Mouse (Mus musculus) erythroid progenitor cell, adult 5-6 weeks (primary cell): ENCODE results near the gene Nt5c2. TPM values are rescaled to one million over a fixed set of nuclear protein-coding genes. Genes with fewer than 3 reads are reported as not detected.

Experiments used
- ATAC-seq: replicated peaks from 2 replicates; pipeline ENCODE4 v1.8.0; 2016; ENCODE audit warnings: moderate number of reproducible peaks, mild to moderate bottlenecking, moderate TSS enrichment, inconsistent platforms; ENCODE audit not compliant: poor library complexity, low FRiP score, severe bottlenecking
- total RNA-seq, 2 experiments: library from RNA; stranded (forward) in 1 of 2; stranded (reverse) in 1 of 2; fragments of 150-400 nt in 1 of 2; fragments of 186-747, 209-891 nt in 1 of 2; gene quantifications; 2 replicates each; pipeline versions ENCODE4 v1.2.3 to v1.2.4; 2015 to 2017; ENCODE audit warnings: low replicate concordance in 2 of 2

Nt5c2 gene
- total RNA-seq, 2 experiments from 2014 or later, result 26.4 to 47.9 TPM

DNA sequence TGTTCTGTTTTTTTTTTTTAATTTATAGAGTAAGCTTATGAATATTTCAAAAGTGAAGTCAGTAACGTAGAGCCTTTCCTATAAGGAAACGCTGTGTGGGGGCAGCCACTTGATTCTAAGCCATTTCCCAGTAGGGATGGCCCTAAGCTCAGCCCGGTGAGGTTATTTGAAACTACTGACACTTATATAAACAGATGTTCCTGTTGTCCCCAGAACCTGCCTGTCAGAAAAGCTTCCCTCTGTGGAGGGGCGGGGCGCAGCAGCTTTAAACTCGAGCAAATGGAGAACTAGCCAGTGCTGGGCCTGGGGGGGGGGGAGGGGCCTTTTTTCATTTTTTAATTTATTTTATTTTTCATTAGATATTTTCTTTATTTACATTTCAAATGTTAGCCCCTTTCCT lies 150.9 kb downstream of the Nt5c2 start:
- no peak for ATAC-seq

DNA sequence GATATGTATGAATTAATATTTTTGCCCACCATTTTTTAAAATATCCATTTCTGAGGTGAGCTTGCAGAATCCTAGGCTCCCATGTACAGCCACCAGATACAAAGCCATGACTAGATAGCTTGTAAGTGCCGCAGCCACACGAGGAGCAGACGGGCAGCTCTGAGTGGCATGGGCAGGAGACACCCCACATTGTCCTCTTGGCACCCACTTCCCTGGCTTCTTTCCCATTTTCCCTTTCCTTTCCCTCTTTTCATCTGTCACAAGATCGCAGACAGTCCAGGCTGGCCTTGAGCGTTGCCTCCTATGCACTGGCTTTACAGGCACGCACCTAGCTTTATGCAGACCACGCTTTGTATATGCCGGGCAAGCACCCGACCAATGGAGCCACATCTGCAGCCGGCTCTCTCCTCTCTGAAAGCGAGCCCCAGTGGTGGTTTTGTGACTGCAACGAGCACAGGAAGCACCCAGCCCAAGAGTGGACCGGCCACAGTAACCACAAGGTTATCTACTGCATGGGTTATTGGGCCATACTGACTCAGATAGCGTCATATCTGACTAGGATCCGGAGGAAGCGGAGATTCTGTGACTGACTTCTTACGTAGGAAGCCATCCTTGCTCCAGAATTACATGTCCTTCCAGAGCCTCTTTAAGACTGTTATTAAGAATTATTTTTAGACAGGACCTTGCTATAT lies 151.6 kb downstream of the Nt5c2 start:
- ATAC-seq, result peak; percentile 37; the same call in 1 of the 2 replicates

DNA sequence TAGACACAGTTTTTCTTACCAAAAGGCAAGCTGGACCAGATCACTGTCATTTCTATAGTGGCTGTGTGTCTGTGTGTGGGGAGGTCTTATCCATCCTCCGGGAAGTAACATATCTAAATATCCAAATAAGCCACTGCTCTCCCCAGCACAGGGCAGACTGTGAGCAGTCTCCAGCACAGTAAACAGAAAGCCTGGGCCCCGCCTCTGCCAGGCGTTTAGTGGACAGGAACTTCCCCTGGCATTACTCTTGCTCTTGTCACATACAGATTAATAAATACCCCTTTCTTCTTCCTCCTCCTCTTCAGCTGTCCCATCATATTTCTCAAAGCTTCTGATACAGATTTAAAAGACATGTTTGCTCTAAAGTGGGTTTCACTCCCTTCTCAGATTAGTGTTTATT lies 152.4 kb downstream of the Nt5c2 start:
- ATAC-seq, result no peak

DNA sequence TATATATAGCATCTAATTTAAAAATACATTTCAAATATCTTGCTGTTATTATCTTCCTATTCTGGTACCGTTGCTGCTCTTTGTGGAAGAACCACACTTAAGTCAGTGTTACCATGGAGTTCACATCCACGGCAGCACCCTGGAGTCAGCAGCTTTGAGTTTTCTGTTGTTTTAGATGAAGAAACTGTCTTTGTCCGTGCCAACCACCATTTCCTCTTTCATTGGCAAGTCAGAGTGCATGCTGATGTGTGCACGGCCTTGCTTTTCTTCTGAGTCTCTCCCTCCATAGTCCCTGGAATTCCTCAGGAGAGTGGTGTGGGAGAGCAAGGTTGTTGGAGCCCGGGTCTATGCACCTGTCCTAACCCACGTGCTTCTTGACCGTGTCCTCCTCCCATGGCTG lies 156.8 kb downstream of the Nt5c2 start:
- ATAC-seq, result no peak

DNA sequence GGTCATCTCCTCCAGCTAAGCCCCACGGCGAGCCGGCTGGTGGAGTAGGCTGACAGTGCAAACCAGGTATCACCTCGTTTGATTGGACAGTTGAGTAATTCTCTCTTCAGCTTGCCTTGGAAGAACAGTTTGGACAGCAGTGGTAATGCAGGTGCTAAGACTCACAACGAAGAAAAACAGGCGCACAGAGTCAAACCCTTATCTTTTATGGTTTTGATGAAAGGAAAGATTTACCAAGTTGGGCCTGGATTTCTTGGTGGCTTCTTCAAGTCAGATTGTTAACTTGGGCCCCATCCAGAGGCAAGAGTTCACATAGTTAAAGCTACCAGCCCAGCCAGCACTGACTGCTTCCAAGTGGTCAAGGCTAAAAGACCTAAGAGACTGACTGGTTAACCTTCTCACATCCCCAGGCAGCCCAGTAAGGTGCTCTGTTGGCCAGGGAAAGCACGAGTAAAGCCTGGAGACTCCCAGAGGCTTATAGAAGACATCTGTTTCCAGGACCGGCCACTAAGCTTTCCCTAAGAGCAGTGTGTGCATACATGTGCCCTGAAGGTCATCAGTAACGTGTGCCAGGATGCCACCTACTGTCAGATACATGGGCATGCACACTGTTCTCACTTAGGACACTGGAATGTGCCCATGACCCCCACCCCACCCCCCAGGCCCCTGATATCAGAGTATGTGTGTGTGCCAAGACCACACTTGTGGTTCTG lies 157.5 kb downstream of the Nt5c2 start:
- peak; percentile 78 for ATAC-seq

DNA sequence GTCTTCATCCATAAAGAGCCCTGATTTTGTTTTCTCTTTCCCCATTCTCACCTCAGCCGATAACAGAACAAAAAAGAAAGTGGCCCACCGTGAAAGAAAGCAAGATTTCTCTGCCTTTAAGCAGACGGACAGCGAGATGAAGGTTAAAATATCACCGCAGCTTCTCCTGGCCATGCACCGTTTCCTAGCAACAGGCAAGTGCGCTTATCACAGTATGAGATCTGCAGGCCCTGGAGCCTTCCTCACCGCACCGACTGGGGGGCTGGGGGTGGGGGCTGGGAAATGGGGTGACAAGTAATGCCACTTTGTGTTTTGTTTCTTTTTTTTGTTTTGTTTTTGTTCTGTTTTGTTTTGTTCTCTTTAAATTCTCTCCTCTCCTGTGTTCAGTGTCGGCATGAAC lies 158.2 kb downstream of the Nt5c2 start:
- ATAC-seq, result no peak

DNA sequence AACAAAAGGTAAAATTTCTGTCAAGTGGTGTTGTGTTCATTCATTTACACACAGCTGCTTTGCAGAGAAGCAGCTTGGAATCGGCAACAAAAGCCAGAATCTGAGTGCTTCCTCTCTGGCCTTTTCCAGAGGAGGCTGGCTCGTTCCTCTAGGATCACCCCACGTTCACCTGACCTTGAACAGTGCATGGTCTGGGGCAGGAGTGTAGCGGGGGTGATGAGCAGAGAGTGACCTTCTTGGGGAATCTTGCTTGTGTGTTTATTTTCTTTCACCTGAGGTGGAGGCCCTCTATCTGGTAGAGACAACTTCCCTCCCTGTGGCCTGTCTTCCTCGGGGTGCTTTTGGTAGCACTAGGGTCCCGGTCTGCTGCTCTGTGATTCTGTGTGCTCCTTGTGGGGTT lies 158.7 kb downstream of the Nt5c2 start:
- no peak for ATAC-seq

DNA sequence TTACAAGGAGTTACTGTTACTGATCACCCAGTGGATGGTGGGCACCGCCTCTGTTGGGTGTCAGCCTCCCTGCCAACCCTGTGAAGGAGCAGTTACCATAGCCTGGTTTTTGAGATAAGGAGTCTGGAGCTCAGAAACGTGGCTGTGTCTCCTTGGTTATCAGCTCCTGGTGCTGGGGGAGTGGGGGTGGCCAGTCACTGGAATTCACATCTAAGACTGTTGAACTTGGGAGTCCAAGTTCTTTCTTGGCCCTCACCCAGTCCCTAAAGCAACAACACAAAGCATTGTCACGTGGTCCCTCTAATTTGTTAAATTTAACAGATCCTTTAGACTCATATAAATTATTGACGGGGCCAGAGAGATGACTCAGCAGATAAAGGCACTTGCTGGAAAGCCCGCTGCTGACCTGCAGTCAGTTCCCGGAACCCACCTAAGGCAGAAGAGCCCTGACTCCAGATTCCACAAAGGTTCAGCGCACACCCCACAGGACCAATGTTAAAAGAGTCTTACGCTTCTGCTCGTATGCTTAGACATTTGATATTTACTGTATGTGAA lies 165.4 kb downstream of the Nt5c2 start:
- peak; percentile 92 for ATAC-seq

DNA sequence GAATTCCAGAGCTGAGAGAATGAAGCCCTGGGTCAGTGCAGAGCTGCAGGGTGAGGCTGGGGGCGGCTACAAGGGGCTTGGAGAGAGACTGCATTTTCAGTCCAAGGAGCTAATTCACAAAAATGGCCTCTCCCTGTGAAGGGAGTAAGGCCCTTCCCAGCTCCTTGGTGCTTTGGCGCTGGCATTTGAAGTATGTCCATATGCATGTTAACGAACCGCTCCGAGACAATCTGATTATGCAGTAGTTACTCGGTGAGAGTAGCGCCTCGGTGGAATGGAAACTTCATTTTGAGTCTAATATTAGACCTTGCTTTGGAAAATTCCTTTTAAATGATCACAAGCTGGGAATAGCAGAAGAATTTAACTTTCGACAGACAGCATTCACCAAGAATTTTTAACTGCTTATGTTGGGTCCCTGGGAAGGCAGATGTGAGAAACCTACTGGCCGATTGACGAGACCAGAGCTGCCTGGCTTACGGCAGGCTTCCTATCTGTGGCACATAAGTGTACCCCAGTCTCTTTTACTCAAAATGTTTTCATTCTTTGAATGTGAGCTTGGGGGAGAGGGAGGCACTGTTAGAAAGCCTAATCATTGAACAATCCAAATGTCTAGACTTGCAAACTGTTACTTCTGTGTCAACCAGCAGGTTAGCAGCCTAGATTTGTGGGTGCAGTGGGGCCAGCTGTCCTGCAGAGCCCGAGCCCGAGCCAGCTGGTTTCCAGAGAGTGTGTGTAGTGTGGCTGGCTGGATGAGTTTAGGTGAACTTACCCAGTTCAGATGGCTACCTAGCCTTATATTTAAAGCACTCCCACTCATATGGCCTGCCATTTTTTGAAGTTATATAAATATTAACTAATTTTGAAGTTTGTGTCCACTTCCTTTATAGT lies 166.3 kb downstream of the Nt5c2 start:
- peak; percentile 45 for ATAC-seq

DNA sequence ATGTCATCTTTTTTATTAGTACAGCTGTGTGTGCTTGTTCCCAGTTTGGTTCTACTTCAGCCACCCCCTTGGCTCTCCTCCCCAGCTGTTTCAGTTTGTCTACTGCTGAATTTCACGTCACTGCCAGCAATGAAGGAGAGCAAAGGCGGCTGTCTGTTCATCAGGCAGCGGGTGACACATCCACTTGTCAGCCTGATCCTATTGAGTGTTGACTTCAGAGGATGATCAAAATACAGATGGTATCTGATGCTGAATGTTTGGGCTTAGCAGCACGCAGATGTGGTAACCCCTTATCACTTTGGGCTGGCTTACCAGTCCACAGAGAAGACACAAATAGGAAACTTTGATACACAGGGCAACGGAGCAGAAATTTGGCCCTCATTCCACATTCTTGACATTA lies 168.5 kb downstream of the Nt5c2 start:
- peak; percentile 43 for ATAC-seq

DNA sequence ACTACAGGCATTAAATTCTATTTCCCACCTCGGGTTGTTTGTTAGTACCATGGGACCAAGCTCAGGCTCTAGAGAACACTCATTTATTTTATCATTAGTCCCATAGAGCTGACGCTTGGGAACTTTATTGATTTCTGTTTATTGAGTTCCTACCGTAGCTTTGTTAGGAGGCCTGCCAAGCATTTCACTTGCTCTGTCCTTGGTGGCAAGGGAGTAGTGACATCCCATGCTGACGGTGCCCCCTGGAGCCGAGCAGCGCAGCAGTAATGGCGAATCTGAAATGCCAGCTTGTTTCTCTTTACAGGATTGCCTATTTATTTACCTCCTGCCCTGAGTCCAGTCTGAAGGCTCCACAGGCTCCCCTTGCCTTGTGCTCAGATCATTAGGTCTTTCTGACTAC lies 168.9 kb downstream of the Nt5c2 start:
- ATAC-seq, result no peak

DNA sequence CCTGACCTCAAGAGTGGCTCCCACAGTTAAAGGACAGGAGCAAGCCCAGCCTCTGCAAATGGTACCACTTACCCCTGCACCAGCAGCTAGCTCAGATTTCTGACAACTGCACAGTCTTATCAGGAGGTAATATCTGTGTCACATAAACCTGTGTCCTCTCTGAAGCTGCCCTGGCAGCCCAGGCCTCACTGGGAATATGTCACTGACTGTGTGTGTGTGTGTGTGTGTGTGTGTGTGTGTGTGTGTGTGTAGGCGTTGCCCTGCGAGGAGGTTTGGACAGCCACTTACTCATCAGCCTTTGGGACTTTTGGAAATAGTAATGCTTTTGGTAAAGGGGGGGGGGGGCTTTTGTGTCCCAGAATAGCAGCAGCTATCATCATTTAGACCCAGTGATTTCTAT lies 171.9 kb downstream of the Nt5c2 start:
- no peak for ATAC-seq

DNA sequence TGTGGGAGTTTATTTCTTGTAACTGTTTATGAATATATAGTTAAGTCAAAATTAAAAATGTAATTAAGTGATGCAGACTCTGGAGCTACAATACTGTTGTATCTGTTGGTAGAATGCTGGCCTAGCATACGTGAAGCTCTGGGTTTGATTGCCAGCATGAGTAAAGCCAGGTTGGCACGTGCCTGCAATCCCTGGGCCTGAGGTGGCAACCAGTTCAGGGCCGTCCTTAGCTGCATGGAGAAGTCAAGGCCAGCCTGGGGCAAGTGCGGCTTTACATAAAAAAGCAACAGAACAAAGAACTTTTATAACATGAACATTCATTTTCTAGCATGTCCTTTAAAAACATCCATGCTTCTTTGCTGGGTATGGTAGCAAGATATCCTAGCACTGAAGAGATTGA lies 173.9 kb downstream of the Nt5c2 start:
- no peak for ATAC-seq

DNA sequence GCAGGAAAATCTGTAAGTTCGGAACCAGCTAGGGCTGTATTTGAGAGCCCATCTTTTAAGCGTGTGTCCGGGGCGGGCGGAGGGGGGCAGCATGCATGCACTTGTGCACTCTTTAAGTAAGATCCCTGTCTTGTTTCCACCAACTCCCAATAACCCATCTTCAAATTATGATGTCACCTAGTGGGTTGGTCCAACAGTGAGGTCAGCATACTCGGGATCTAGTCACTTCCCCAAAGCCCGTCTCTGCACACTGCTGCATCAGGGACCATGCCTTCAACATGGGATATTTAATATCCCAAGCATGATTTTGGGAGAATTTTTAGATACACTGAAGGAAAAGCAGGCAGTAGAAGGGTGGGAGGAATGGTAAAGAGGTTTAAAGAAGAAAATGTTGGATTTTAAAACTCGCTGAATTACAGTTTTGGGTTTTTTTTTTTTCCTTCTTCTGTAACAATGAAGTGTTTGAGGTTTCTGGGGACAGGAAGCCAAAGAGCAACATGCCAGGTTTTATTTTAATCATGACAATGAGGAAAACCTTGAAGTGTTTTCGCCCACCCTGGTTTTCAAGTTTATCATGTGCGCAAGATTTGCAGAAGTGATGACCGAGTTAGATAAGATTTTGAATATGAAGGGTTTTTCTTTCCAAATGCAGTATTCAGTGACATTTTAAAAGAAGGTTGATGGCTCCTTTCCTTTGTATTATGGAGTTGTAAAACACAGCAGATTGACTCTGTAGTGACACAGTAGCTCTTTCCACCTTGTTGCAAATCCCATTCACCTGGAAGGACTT lies 177.5 kb downstream of the Nt5c2 start:
- no peak for ATAC-seq

DNA sequence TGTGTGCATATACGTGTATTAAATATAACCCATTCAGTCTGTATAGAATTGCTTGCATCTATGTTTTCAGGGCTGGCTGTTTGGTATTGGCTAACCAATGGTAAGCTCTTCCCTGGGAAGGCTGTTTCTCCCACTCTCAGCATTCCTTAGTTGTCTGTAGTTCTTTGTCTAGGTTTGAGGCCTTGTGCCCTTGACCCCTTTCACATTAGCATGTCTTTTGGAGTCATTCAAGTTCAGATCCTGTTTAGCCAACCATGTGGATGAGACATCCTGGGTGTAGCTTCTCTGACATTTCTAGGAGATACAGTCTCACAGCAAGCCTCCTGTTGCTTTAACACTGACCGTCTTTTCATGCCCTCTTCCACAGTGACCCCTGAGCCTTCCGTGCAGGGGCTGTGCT lies 178.9 kb downstream of the Nt5c2 start:
- ATAC-seq, result no peak

DNA sequence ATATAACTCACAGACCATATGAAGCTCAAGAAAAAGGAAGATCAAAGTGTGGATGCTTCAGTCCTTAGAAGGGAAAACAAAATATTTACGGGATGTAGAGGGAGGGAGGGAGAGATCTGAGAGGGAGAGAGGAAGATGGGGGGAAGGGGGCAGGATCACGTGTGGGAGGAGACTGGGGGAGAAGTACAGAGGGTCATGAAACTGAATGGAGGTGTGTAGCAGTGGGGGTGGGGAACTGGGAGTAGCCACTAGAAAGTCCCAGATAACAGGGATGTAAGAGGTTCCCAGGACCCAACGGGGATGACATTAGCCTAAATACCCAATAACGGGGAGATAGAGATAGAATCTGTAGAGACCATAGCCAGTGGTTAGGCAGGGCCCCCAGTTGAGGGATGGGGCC lies 179.6 kb downstream of the Nt5c2 start:
- ATAC-seq, result no peak

DNA sequence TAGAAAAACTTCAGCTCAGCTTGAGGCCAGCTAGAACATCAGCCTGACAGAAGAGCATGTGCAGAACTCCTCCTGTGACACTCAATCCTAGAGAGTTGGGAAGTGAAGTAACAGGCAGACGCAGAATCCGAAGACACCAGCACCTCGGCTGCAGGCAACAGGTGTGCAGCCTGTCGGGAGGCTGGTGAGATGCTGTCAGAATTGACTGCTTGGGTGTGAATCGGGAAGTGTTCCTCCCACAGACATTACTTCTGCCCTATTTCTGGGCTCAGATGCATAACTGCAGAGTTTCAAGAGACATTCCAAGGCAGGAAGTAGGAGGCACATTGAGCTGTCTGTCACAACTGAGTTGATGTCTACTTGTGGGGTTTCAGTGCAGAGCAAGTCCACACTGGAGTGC lies 180.7 kb downstream of the Nt5c2 start:
- no peak for ATAC-seq
